Mouse (Mus musculus) forebrain, embryonic 10.5 days (tissue): ENCODE results near the gene Ttyh2. TPM values are rescaled to one million over a fixed set of nuclear protein-coding genes. Genes with fewer than 3 reads are reported as not detected.

ENCODE experiments used
- DNase-seq: peaks from one replicate; pipeline ENCODE4 v3.0.0-alpha.2; 2017; ENCODE audit warnings: low spot score; ENCODE audit errors: extremely low spot score
- H3K27ac ChIP-seq: fragments of 300-500 bp; sonication (generic); 2 replicates; pipeline ENCODE4 v1.5.1; 2016; ENCODE audit warnings: mild to moderate bottlenecking
- H3K27me3 ChIP-seq: fragments of 300-500 bp; sonication (generic); 2 replicates; pipeline ENCODE4 v1.6.1; 2016; ENCODE audit warnings: mild to moderate bottlenecking; ENCODE audit not compliant: poor library complexity, severe bottlenecking
- H3K36me3 ChIP-seq: fragments of 300-500 bp; sonication (generic); replicated peaks from 2 replicates; pipeline ENCODE4 v1.6.1; 2016; ENCODE audit warnings: mild to moderate bottlenecking, moderate library complexity
- H3K4me1 ChIP-seq: fragments of 300-500 bp; sonication (generic); 2 replicates; pipeline ENCODE4 v1.6.1; 2016
- H3K4me3 ChIP-seq: fragments of 300-500 bp; sonication (generic); 2 replicates; pipeline ENCODE4 v1.5.1; 2016; ENCODE audit warnings: mild to moderate bottlenecking, moderate library complexity
- H3K9me3 ChIP-seq: fragments of 300-500 bp; sonication (generic); 2 replicates; pipeline ENCODE4 v1.6.1; 2016; ENCODE audit warnings: mild to moderate bottlenecking, moderate library complexity
- WGBS: fragments of 180-500 bp; shearing (Covaris S2); methylation state at CpG from one replicate; pipeline ENCODE4 v1.1.7; 2016; 5-methylcytosine and 5-hydroxymethylcytosine counted together
- polyA plus RNA-seq: library from polyadenylated mRNA; unstranded; fragments of >200 nt; fragmentation: Nextera tagmentation; extraction: Ambion mirVana; gene quantifications from 2 replicates; pipeline ENCODE4 v1.2.1, GENCODE M21; 2016

Ttyh2 gene
- 8.6 and 9.5 TPM in 2 replicates for polyA plus RNA-seq

- Histone ChIP-seq H3K4me1 (peaks cover 65% of the 10 kb centered on the region), H3K27ac (peak within 1 kb of the TSS; percentile 74), H3K4me3 (peak within 1 kb of the TSS; percentile 55), H3K36me3 (peaks cover 42% of the 10 kb centered on the region), H3K9me3 (no peaks in the 10 kb centered on the region), H3K27me3 (peaks cover 21% of the 10 kb centered on the region)
- under 1% methylated on average over 40 of the region's 40 CpGs for WGBS
- peak; percentile 90 for DNase-seq
Measured at GRCm38 (mm10) chr11:114675341-114675825, at the start of gene Ttyh2. Gene Ttyh2, plus strand, starts transcription at chr11:114675431.

GRCm38 (mm10) chr11:114626071-114626690 lies 49.0 kb upstream of the Ttyh2 start:
- WGBS: 90% methylated on average over 13 of the region's 13 CpGs
- no peak overlapping the region for H3K27ac ChIP-seq
- no peak overlapping the region for H3K4me3 ChIP-seq
- H3K36me3 ChIP-seq: no peaks in the 10 kb centered on the region
- H3K4me1 ChIP-seq: no peaks in the 10 kb centered on the region
- 0 out of 2 replicates have a peak, but pooled peaks cover 7% of the 10 kb centered on the region for H3K27me3 ChIP-seq
- peaks cover 7% of the 10 kb centered on the region for H3K9me3 ChIP-seq
- DNase-seq: no peak

- H3K4me1 ChIP-seq: no peaks in the 10 kb centered on the region
- no peaks in the 10 kb centered on the region for H3K36me3 ChIP-seq
- 87% methylated on average over 5 of the region's 6 CpGs for WGBS
Measured at GRCm38 (mm10) chr11:114627036-114627435, 48.2 kb upstream of the Ttyh2 start.

GRCm38 (mm10) chr11:114628032-114628431 lies 47.2 kb upstream of the Ttyh2 start:
- Histone ChIP-seq H3K36me3 (no peaks in the 10 kb centered on the region), H3K27ac (no peak overlapping the region), H3K9me3 (peaks cover 7% of the 10 kb centered on the region), H3K27me3 (0 out of 2 replicates have a peak, but pooled peaks cover 7% of the 10 kb centered on the region), H3K4me3 (no peak overlapping the region), H3K4me1 (no peaks in the 10 kb centered on the region)
- DNase-seq: no peak
- WGBS: 80% methylated on average over 12 of the region's 12 CpGs

More at GRCm38 (mm10) chr11:114627036-114627435, 48.2 kb upstream of the Ttyh2 start:
- Histone ChIP-seq H3K4me3 (no peak overlapping the region), H3K27ac (no peak overlapping the region), H3K9me3 (peaks cover 7% of the 10 kb centered on the region), H3K27me3 (0 out of 2 replicates have a peak, but pooled peaks cover 7% of the 10 kb centered on the region)
- no peak for DNase-seq

- Histone ChIP-seq H3K36me3 (no peaks in the 10 kb centered on the region), H3K27ac (no peak overlapping the region), H3K4me3 (no peak overlapping the region), H3K9me3 (peaks cover 7% of the 10 kb centered on the region), H3K4me1 (no peaks in the 10 kb centered on the region), H3K27me3 (peaks cover 7% of the 10 kb centered on the region; the same call in 1 of the 2 replicates)
- WGBS: 81% methylated on average over 5 of the region's 5 CpGs
- no peak for DNase-seq
Measured at GRCm38 (mm10) chr11:114630044-114630443, 45.2 kb upstream of the Ttyh2 start.

GRCm38 (mm10) chr11:114632266-114632665 lies 43.0 kb upstream of the Ttyh2 start:
- Histone ChIP-seq H3K4me1 (peaks cover 15% of the 10 kb centered on the region), H3K4me3 (no peak overlapping the region), H3K36me3 (no peaks in the 10 kb centered on the region), H3K27me3 (peaks cover 22% of the 10 kb centered on the region), H3K27ac (no peak overlapping the region), H3K9me3 (peaks cover 7% of the 10 kb centered on the region)
- 81% methylated on average over 8 of the region's 8 CpGs for WGBS
- no peak for DNase-seq

- Histone ChIP-seq H3K36me3 (no peaks in the 10 kb centered on the region), H3K27me3 (peaks cover 60% of the 10 kb centered on the region), H3K9me3 (no peaks in the 10 kb centered on the region), H3K4me1 (peaks cover 45% of the 10 kb centered on the region), H3K27ac (no peak overlapping the region), H3K4me3 (no peak overlapping the region)
- peak; percentile 92 for DNase-seq
- WGBS: 3% methylated on average over 6 of the region's 6 CpGs
Measured at GRCm38 (mm10) chr11:114636292-114636691, 38.9 kb upstream of the Ttyh2 start.

GRCm38 (mm10) chr11:114636727-114637505 lies 38.3 kb upstream of the Ttyh2 start:
- no peaks in the 10 kb centered on the region for H3K36me3 ChIP-seq
- no peak overlapping the region for H3K27ac ChIP-seq
- peaks cover 51% of the 10 kb centered on the region for H3K4me1 ChIP-seq
- H3K9me3 ChIP-seq: no peaks in the 10 kb centered on the region
- H3K27me3 ChIP-seq: peaks cover 65% of the 10 kb centered on the region
- WGBS: 67% methylated on average over 35 of the region's 35 CpGs
- H3K4me3 ChIP-seq: no peak overlapping the region
- peak; percentile 26 for DNase-seq

GRCm38 (mm10) chr11:114638647-114639290 lies 36.5 kb upstream of the Ttyh2 start:
- peaks cover 60% of the 10 kb centered on the region for H3K4me1 ChIP-seq

GRCm38 (mm10) chr11:114639681-114640103 lies 35.5 kb upstream of the Ttyh2 start:
- H3K4me1 ChIP-seq: peaks cover 60% of the 10 kb centered on the region
- H3K4me3 ChIP-seq: peak overlapping the region; percentile 34
- DNase-seq: peak; percentile 55
- H3K9me3 ChIP-seq: no peaks in the 10 kb centered on the region
- H3K27me3 ChIP-seq: peaks cover 63% of the 10 kb centered on the region
- peak overlapping the region; percentile 32 for H3K27ac ChIP-seq
- no peaks in the 10 kb centered on the region for H3K36me3 ChIP-seq
- WGBS: 2% methylated on average over 19 of the region's 19 CpGs

More at GRCm38 (mm10) chr11:114638647-114639290, 36.5 kb upstream of the Ttyh2 start:
- DNase-seq: no peak
- Histone ChIP-seq H3K36me3 (no peaks in the 10 kb centered on the region), H3K27me3 (peaks cover 65% of the 10 kb centered on the region), H3K9me3 (no peaks in the 10 kb centered on the region), H3K4me3 (no peak overlapping the region), H3K27ac (no peak overlapping the region)
- WGBS: 58% methylated on average over 10 of the region's 10 CpGs

- no peak overlapping the region for H3K4me3 ChIP-seq
- 44% methylated on average over 6 of the region's 6 CpGs for WGBS
- peaks cover 54% of the 10 kb centered on the region for H3K27me3 ChIP-seq
- H3K27ac ChIP-seq: 0 out of 2 replicates have a peak overlapping the region, but pooled peaks have one; percentile 30
- no peaks in the 10 kb centered on the region for H3K9me3 ChIP-seq
- no peaks in the 10 kb centered on the region for H3K36me3 ChIP-seq
- DNase-seq: no peak
- peaks cover 60% of the 10 kb centered on the region for H3K4me1 ChIP-seq
Measured at GRCm38 (mm10) chr11:114640658-114641057, 34.6 kb upstream of the Ttyh2 start.

GRCm38 (mm10) chr11:114641136-114641535 lies 34.1 kb upstream of the Ttyh2 start:
- no peak for DNase-seq
- Histone ChIP-seq H3K4me1 (peaks cover 56% of the 10 kb centered on the region), H3K36me3 (no peaks in the 10 kb centered on the region), H3K9me3 (peaks cover under 1% of the 10 kb centered on the region; the same call in 1 of the 2 replicates), H3K4me3 (no peak overlapping the region), H3K27ac (0 out of 2 replicates have a peak overlapping the region, but pooled peaks have one; percentile 32), H3K27me3 (peaks cover 49% of the 10 kb centered on the region)
- 91% methylated on average over 8 of the region's 8 CpGs for WGBS
